Mouse (Mus musculus) cortical plate, adult 2 months (tissue): ENCODE results near the gene Tmem119.

ENCODE experiments used
- CTCF ChIP-seq: fragments of 200-500 bp; IDR thresholded peaks from 2 replicates; pipeline ENCODE4 v1.5.1; 2011; ENCODE audit warnings: mild to moderate bottlenecking, control low read depth, low read length; ENCODE audit not compliant: insufficient read depth; ENCODE audit errors: extremely low read depth
- POLR2A ChIP-seq: fragments of 200-500 bp; IDR thresholded peaks from 2 replicates; pipeline ENCODE4 v1.6.1; 2011; ENCODE audit warnings: mild to moderate bottlenecking, low read length, control low read depth; ENCODE audit not compliant: insufficient read depth; ENCODE audit errors: extremely low read depth

DNA sequence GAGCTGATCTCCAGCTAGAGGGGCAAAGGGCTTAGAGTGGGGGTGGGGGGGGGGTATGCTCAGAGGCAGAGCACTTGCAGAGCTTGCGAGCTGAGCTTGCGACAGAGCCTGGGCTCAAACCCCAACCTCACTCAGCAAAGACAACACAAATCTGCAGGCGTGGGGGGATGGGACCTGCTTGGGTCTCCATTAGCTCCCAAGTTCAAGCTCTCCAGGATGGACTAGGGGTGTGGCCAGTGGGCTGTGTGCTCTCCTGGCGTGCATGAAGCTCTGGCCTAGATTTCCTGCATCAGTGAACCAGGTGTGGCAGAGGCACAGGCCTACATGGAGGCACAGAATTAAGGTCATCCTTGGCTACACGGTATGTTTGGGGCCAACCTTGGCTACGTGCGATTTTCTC lies 28.2 kb upstream of the Tmem119 start:
- no peak for TF ChIP-seq CTCF
- TF ChIP-seq POLR2A = no peak
